25 mouse cellular contexts compared by ENCODE assay signal in genomic region chr13:42927778-42928177, GRCm38 (mm10).
A peak's percentile ranks its signal among the peaks of the same experiment; 100 is the strongest.
DNase-seq lines count a peak whose midpoint lies in the region; ATAC-seq and TF ChIP-seq lines count a peak whose summit lies in the region.
"Had no signal": no experiment of that assay in that cellular context is flagged by ENCODE, and none has a peak within 500 bp of the region (broad histone marks: within the 10 kb centered on the region; RNA-seq: fewer than 3 reads in every experiment).

No protein-coding gene starts in this region.

- TF ChIP-seq POLR2A in CH12.LX (IDR thresholded peaks at IDR 0.05; ENCODE audit: low read depth, low read length), result no peak

- ATAC-seq in forebrain, embryonic 16.5 days, result peak; percentile 60
- ATAC-seq in forebrain, embryonic 13.5 days, result no peak; the same call in 1 of the 2 replicates
- ATAC-seq: activated CD4-positive, CD25-positive, alpha-beta regulatory T cell, adult 4 months; hindbrain, embryonic 16.5 days; inflammation-experienced regulatory T-cells, adult 6 months; Patski had no signal

- TF ChIP-seq RAD21 in CH12.LX (IDR thresholded peaks at IDR 0.05; ENCODE audit: low read depth, low read length), result no peak

- no peak overlapping the region for H3K4me2 ChIP-seq in forebrain, embryonic 16.5 days (ENCODE audit: low read length)
- no peak overlapping the region for H3K4me2 ChIP-seq in forebrain, embryonic 13.5 days
- peak overlapping the region; percentile 19 for H3K4me2 ChIP-seq in CH12.LX (ENCODE audit: insufficient read depth, low read depth, poor library complexity, severe bottlenecking)
- H3K4me2 ChIP-seq: embryonic facial prominence, embryonic 15.5 days; forebrain, embryonic 12.5 days; hindbrain, embryonic 12.5 days had no signal

- TF ChIP-seq EP300 in CH12.LX (IDR thresholded peaks at IDR 0.05; ENCODE audit: low read length), result no peak

- no peak for DNase-seq in layer of hippocampus, adult 2 months (ENCODE audit: low spot score in 2 of 2)
- no peak for DNase-seq in layer of hippocampus, postnatal 10 days (ENCODE audit: low spot score in 2 of 2)
- DNase-seq in CH12.LX (ENCODE audit: extremely low read depth), result no peak
- DNase-seq in brain, embryonic 18.5 days (ENCODE audit: low read depth, low spot score), result peak; percentile 39
- no peak for DNase-seq in kidney, adult 11 months
- DNase-seq: adrenal gland, postnatal 14 days; cerebellum, adult 11 months; cerebellum, adult 8-10 months; cerebellum, postnatal 14 days; embryo, embryonic 11 days; gastrocnemius, adult 2 months; gastrocnemius, postnatal 25 days; heart, postnatal 10 days; heart, postnatal 4 days had no signal

- no peaks in the 10 kb centered on the region for H3K4me1 ChIP-seq in forebrain, embryonic 16.5 days (replicated peaks; ENCODE audit: control insufficient read depth, insufficient read depth, low read length)
- H3K4me1 ChIP-seq in forebrain, embryonic 13.5 days, result no peaks in the 10 kb centered on the region
- peaks cover 0 to 2% of the 10 kb centered on the region in 2 experiments; a peak in 1 of 4 replicates for H3K4me1 ChIP-seq in CH12.LX (ENCODE audit: control insufficient read depth in 1 of 2, insufficient read depth in 2 of 2)
- H3K4me1 ChIP-seq: forebrain, embryonic 12.5 days; heart, embryonic 10.5 days had no signal

- no peaks in the 10 kb centered on the region for H3K79me2 ChIP-seq in CH12.LX (replicated peaks; ENCODE audit: control insufficient read depth, extremely low read depth, insufficient read depth, poor library complexity, severe bottlenecking)

- H3K4me3 ChIP-seq in forebrain, embryonic 16.5 days (replicated peaks; ENCODE audit: low read length), result no peak overlapping the region
- H3K4me3 ChIP-seq in forebrain, embryonic 13.5 days, result no peak overlapping the region
- H3K4me3 ChIP-seq in layer of hippocampus, adult 2 months, result no peak overlapping the region
- no peak overlapping the region for H3K4me3 ChIP-seq in CH12.LX (replicated peaks in 1 of 3; ENCODE audit: low read depth in 2 of 3, low read length in 2 of 3, poor library complexity in 1 of 3)
- H3K4me3 ChIP-seq: embryonic facial prominence, embryonic 15.5 days; erythroblast, embryonic 14.5 days; forebrain, embryonic 12.5 days; gastrocnemius, adult 2 months; heart, embryonic 10.5 days; hindbrain, embryonic 12.5 days had no signal

- TF ChIP-seq CTCF in layer of hippocampus, adult 2 months (conservative IDR thresholded peaks at IDR 0.05), result no peak
- no peak for TF ChIP-seq CTCF in CH12.LX (conservative IDR thresholded peaks at IDR 0.05 in 1 of 2, IDR thresholded peaks at IDR 0.05 in 1 of 2; ENCODE audit: low read depth in 2 of 2, low read length in 2 of 2)

- H3K36me3 ChIP-seq in forebrain, embryonic 16.5 days (ENCODE audit: control insufficient read depth, insufficient read depth), result no peaks in the 10 kb centered on the region
- H3K36me3 ChIP-seq in forebrain, embryonic 13.5 days (ENCODE audit: poor library complexity, severe bottlenecking), result peaks cover 8% of the 10 kb centered on the region; the same call in 1 of the 2 replicates
- H3K36me3 ChIP-seq in CH12.LX (replicated peaks in 1 of 2; ENCODE audit: control insufficient read depth in 1 of 2, insufficient read depth in 1 of 2, low read length in 1 of 2), result no peaks in the 10 kb centered on the region
- H3K36me3 ChIP-seq: embryonic facial prominence, embryonic 15.5 days; forebrain, embryonic 12.5 days; hindbrain, embryonic 12.5 days had no signal

- no peak overlapping the region for H3K9ac ChIP-seq in forebrain, embryonic 16.5 days (replicated peaks; ENCODE audit: low read depth, low read length)
- H3K9ac ChIP-seq in forebrain, embryonic 13.5 days, result no peak overlapping the region
- H3K9ac ChIP-seq in CH12.LX (ENCODE audit: insufficient read depth, low read depth), result no peak overlapping the region
- H3K9ac ChIP-seq: embryonic facial prominence, embryonic 15.5 days; forebrain, embryonic 12.5 days; hindbrain, embryonic 12.5 days had no signal

- in situ Hi-C loops in CH12.LX (cut with MboI; ENCODE audit: low pct_ligation_motif_present, low pct_unique_long_range_greater_than_20kb, low sequenced_read_pairs), result no loop called here

- dilution Hi-C loops in CH12.LX (cut with MboI; ENCODE audit: extremely low pct_ligation_motif_present, extremely low pct_unique_long_range_greater_than_20kb, low sequenced_read_pairs), result no loop called here

- no peaks in the 10 kb centered on the region for H3K27me3 ChIP-seq in forebrain, embryonic 16.5 days (replicated peaks; ENCODE audit: control insufficient read depth, insufficient read depth, low read length)
- H3K27me3 ChIP-seq in forebrain, embryonic 13.5 days, result no peaks in the 10 kb centered on the region
- no peaks in the 10 kb centered on the region for H3K27me3 ChIP-seq in CH12.LX (replicated peaks)
- H3K27me3 ChIP-seq: embryonic facial prominence, embryonic 15.5 days; forebrain, embryonic 12.5 days; hindbrain, embryonic 12.5 days; Patski had no signal

- H3K27ac ChIP-seq in forebrain, embryonic 16.5 days (ENCODE audit: low read length), result no peak overlapping the region
- H3K27ac ChIP-seq in forebrain, embryonic 13.5 days, result no peak overlapping the region
- H3K27ac ChIP-seq in layer of hippocampus, adult 2 months, result 0 out of 2 replicates have a peak overlapping the region, but pooled peaks have one; percentile 5
- no peak overlapping the region for H3K27ac ChIP-seq in CH12.LX (ENCODE audit: insufficient read depth, low read depth)
- H3K27ac ChIP-seq: forebrain, embryonic 12.5 days; gastrocnemius, adult 2 months; heart, embryonic 10.5 days; hindbrain, embryonic 12.5 days had no signal

- no peaks in the 10 kb centered on the region for H3K9me3 ChIP-seq in forebrain, embryonic 16.5 days (ENCODE audit: control insufficient read depth, low read length)
- H3K9me3 ChIP-seq in forebrain, embryonic 13.5 days (replicated peaks), result 0 out of 2 replicates have a peak, but pooled peaks cover 7% of the 10 kb centered on the region
- peaks cover 5% of the 10 kb centered on the region for H3K9me3 ChIP-seq in CH12.LX (replicated peaks; ENCODE audit: low read length)

- WGBS in forebrain, embryonic 16.5 days, result 86% methylated on average over 11 of the region's 11 CpGs
- WGBS in forebrain, embryonic 13.5 days, result 94% methylated on average over 11 of the region's 11 CpGs

TF ChIP-seq in CH12.LX, 34 proteins besides CTCF, POLR2A, EP300 and RAD21:
- no peak for TF ChIP-seq KAT2A (IDR thresholded peaks at IDR 0.05; ENCODE audit: insufficient replicate concordance, low read length)
- TF ChIP-seq HCFC1 (IDR thresholded peaks at IDR 0.05; ENCODE audit: low read depth, low read length), result no peak
- TF ChIP-seq MXI1 (IDR thresholded peaks at IDR 0.05; ENCODE audit: low read depth, low read length), result no peak
